Mouse (Mus musculus): ENCODE measurements around the gene Cutc.
A peak's percentile ranks its signal among the peaks of the same experiment; 100 is the strongest.

Cutc gene

DNA sequence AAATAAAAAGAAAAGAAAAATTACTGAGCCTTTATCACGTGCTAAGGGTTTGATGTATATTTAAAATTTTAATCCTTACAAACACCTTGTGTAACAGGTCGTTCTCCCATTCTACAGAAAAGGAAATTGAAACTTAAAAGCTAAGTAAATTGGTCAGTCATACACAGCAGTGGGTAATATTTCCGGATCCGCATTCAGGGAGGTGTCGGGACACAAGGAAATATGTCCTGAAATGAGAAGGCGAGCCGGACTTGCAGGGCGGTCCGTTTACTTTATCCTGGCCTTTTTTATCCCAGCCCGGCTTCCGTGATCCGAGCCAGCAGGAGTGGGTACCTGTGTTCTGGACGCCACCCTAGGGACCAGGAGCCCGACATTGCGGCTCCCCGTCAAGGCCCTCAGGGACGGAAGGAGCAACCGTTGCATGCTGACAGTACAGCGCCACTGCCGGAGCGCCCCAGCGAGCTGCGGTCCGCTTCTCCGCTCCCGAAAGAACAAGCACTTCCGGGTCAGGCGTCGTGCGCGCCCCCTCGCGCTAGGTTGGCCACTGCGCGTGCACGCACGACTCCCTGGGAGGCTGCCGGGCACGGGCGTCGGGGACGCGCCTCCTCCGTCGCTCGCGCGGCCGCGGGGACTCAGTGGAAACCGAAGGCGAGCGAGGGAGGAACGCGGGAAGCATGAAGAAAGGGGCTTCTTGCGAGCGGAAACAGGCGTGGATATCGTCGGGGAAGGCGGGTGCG lies at the start of gene Cutc, which contains the start of gene Cox15:
TSS of gene Cutc (plus strand) at position 508 of the 737 bp plus-strand sequence.
TSS of gene Cox15 (minus strand) at position 512 of the 737 bp plus-strand sequence.
- DNase-seq = peak; percentile 97

DNA sequence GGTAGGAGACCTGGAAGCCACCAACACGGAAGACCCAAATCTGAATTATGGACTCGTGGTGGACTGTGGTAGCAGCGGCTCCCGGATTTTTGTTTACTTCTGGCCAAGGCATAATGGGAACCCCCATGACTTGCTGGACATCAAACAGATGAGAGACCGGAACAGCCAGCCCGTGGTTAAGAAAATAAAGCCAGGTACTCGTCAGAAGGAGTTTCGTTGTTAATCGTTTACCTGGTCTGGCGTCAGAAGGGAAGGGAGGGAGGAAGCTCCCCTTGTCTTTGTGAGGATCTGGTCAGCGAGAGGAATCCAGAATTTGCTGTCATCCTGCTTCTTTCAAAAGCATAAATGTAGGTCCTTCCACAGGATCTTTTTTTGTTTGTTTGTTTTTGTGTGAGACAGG lies 48.6 kb upstream of the Cutc start:
- no peak for DNase-seq

DNA sequence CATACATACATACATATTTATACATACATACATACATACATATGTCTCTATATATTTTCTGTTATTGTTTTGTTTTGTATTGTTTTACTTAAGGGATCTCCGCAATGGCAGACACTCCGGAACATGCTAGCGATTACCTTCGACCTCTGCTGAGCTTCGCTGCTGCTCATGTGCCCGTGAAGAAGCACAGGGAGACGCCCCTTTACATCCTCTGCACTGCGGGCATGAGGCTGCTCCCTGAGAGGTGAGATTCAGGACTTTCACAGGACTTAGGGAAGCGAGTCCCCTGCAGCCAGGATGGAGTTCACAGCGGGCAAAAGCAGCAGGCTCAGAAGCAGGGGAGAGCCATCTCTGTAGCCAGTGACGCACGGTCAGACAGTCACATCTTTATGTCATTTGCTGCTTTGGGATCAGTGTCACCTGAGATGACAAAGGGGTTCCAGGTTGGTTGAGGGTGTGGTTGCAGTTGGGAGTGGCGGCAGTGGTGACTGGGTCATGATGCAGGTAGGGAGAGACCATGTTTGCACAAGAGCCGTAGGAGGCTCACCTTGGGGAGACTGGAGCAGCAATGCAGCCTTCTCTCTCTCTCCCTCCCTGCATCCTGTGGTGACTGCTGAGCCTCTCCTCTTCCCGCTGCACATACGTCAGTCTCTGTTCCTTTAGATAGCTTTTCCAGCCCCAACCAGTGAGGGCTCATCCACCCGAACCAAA lies 47.9 kb upstream of the Cutc start:
- no peak for DNase-seq

DNA sequence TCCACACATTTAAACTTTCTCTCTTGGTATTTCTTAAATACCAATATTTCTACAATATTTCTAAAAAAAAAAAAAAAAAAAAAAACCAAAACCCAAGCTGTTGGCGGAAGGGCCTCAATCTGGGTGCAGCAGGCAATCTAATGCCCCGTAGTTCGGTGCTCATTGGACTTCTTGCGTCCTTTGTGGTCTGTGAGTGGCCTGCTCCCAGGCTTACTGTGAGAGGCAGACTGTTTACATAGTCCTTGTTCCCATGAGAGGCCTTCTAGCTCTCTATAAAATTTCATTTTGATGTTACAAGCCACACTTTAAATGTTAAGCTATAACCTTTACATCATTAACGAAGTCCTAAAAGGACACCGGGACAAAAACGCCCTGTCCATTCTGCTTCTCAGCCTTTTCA lies 44.6 kb upstream of the Cutc start:
- DNase-seq = no peak

DNA sequence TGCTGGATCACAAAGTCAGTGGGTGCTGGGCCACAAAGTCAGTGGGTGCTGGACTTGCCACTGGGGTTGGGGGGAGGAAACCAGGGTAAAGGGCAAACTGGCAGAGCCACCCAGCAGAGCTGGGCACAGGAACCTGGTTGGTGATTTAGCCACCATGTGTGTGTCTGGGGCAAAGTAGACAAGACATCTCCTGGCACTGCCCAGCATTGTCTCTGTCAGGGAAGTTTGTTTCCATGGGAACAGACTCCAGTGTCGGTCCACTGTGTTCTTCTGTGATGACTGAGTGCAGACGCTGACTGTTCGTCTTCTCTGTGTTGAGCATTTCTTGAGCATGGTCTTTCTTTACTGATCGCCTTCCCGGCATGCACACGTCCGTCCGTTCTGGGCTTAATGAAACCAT lies 43.5 kb upstream of the Cutc start:
- no peak for DNase-seq

DNA sequence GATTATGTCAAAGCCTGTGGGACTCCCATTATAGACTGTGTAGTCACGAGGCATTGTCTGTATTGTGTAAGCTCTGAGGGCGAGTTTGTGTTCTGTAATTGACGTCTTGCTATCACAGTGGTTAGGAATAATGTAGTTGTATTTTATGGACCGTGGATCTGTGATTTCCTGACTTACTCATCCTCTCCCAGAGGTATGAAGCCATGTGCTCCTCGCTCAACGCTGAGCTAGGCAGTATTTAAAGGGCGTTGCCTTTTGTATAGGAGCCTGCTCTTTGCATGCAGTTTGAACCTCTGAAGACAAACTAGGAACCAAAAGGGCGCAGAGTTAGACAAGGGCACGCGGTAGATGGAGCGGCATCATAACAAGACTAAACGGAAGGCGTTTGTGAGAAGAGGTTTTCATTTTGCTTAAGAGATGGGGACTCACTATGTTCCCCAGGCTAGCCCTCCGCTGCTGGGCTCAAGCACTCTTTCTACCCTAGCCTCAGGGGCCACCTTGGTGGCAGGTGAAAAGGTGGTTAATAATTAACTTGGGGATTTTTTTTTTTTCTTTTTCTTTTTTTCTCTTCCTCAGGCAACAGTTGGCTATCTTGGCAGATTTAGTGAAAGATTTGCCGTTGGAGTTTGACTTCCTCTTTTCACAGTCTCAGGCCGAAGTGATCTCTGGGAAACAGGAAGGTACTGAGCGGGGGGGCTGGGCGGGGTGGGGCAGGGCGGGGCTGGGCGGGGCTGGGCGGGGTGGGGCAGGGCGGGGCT lies 41.5 kb upstream of the Cutc start:
- no peak for DNase-seq

DNA sequence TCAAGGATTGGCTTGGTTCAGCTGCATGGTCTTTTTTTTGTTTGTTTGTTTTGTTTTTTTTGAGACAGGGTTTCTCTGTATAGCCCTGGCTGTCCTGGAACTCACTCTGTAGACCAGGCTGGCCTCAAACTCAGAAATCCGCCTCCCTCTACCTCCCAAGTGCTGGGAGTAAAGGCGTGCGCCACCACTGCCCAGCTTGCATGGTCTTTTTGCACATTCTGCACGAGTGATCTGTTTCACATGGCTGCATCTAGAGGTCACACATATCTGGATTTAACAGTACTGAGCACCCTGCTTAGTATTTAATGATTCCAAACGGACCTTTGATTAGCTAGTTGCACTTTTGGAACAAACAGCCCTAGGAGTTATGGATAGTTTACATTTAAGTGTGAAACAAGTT lies 40.8 kb upstream of the Cutc start:
- no peak for DNase-seq

DNA sequence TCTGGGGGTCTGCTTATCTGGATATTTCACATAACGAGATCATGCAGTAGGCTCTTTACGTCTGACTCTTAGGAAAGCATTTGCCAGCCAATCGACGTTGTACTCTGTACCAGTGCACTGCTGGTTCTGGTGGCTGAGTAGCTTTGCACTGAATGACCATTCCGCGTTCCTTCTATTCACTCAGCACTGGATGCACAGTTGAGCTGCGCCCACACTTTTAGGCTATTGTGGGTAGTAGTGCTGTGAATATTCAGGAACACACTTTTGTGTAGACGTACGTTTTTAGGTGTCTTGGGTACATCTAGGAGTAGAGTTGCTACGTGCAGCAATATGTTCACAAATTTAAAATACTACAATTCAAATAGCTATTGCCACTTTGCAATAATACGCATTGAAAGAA lies 32.7 kb upstream of the Cutc start:
- DNase-seq = no peak

DNA sequence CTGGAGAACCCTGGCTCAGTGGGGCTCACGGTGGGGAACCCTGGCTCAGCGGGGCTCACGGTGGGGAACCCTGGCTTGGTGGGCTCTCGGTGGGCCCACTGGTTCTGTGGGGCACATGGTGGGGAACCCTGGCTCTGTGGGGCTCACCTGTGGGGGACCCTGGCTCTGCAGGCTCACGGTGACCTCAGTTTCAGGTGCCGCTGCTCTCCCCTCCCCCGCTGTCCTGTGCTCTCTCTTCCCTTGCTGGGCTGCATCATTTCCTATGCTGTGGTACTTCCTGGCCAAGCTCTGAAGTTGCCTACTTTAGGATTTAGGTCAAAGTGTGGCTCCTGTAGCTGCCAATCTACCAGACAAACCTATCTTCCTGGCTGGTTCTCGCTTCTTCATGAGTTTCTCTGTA lies 29.9 kb upstream of the Cutc start:
- DNase-seq = no peak

DNA sequence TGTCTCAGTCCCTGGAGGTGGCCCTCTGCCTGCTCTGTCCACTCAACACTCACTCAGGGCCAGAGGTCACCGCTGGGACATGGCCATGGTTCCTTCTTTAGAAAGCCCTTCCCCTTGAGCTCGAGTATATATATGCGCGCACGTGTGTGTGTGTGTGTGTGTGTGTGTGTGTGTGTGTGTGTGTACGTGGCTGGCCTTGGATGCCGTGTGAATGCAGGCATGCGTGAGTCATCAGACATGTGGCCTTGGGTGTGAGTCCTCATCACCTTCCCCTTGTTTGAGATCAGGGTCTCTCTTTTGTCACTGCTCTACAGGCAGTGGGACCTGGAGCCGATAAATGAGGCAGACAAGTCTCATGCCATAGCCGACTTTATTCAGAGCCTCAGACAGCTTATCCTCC lies 29.3 kb upstream of the Cutc start:
- no peak for DNase-seq

DNA sequence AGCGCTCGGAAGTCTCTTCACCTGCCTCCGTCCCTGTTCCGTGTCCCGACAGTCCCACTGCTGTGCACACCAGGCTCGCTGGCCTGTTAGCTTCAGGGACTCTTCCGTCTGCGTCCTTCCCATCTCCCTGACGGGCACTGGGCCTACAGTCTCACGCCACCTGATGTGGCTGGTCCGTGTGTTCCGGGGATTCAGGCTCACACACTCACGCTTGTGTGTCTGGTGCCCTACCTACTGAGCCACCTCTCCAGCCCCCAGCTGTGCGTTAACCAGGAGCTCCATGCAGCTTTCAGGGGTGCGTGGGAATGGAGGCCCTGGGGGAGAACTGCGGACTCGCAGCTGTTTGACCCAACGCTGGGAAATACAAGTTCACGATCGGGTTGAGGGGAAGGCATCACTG lies 28.6 kb upstream of the Cutc start:
- no peak for DNase-seq

DNA sequence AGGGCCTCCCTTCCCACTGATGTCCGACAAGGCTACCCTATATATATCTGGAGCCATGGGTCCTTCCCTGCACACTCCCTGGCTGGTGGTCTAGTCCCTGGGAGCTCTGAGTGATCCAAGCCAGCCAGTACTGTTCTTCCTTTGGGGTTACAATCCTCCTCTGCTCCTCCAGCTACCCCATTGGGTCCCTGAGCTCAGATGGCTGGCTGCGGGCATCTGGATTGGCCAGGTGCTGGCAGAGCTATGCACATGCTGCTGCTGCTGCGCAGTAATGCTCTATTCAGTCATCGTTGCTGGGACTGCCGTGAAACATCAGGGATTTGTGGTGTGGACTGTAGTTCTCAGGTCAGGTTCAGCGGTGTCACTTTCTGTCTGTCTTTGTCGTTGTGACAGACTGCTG lies 28.0 kb upstream of the Cutc start:
- DNase-seq = no peak

DNA sequence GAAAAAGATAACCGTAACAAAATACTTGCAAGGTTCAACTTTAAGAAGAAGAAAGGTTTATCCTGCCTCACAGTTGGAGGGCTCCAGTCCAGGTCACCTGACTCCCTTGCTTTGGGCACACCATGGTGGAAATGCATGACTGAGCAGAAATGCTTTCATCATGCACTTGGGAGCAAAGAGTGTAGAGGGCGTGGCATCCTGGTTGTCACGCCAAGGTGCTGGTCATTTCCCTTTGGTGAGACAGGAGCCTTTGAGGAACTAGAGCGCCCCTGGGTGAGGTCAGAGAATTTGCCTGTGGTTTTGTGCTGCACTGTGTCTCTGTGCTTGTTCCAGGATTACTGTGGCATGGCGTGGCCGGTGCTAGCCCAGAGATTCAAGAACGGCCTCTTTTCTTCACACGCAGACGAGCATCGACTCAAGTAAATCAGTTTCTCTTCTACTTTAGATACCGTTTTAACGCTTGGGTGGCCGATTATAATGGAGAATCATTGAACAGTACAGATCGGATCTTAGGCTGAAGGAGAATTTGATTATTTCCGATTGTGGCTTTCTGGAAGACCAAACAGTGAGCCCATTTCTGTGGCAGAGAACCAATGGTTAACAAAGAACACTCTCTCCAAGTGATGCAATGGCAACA lies 26.2 kb upstream of the Cutc start:
- DNase-seq = no peak

DNA sequence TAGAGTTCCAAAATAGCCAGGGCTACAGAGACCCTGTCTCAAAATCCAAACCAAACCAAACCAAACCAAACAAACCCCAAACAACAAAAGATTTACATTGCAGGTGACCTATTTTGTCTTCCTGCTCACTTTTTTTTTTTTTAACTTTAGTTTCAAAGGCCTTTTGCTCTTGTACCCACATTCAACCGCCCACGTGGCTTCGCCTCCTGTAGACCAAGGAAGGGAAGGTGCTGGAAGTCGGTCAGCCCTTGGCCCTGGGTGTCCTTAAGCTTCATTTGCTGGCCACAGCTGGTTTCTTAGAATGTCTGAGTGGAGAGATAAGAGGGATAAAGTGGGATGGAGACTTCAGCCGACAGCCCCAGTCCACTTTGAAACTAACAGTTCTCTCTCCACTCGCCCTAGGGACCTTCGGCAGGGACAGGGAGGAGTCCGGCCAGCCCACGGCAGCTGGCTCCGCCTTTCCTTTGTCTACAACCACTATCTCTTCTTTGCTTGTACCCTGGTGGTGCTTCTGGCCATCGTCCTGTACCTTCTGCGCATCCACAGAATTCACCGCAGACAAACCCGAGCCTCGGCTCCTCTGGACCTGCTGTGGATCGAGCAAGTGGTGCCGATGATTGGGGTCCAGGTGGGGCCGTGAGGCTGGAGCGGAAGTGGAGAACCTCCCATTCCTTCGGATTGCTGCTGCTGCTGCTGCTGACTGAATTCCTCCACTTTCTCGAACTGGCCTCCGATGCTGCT lies 23.3 kb upstream of the Cutc start:
- DNase-seq = no peak

DNA sequence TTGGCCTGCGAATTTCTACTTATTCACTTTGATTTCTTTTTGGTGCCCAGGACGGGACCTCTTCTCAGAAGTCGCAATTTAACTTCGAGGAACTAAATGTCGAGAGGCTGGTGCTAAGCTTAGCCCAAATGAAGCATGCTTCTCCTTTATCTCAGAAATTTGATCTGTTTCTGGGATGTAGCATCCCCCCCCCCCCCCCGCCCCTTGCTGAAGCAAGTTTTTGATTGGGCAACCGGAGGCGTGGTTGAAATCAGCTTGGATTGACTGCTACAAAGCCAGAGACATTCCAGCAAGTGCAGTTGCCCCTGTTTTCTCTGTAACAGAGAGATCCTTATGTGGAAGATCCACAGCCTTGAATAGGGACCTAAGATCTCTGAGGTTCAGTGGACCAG lies 22.8 kb upstream of the Cutc start:
- DNase-seq = no peak

DNA sequence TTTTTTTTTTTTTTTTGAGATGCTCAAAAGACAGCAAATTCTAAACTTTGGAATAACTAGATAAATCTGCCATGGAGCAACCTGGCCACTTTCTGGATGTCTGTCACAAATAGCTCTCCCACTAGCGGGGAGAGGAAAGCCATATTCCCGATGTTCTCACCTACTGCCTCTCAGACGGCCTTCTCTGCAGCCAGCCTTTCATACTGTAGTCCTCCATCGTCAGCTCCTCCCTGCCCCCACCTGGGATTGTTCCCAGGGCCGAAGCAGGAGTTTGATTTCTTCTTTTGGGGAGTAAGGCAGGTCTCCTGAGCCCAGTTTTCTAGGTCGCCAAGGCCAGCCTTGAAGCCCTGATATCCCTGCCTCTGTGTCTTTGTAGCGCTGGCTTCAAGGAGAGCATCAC lies 21.6 kb upstream of the Cutc start:
- no peak for DNase-seq

DNA sequence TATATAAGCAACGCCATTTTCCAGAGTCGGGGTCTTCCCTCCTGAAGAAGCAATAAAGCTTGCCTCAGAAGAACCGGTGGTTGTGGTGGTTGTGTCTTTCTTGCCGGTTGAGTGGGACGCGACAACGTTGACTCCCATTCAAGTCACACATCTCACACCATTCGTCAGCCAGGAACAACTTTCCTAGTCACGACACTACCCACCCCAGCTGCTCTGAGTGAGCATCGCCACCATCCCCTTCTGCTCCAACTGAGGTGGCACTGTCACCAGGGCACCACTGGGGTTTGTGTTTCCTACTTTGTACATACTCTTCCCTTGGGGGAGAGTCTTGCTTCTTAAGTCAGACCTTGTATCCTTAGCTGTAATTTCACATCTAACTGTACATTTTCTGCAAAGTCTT lies 14.4 kb upstream of the Cutc start:
- DNase-seq = no peak

DNA sequence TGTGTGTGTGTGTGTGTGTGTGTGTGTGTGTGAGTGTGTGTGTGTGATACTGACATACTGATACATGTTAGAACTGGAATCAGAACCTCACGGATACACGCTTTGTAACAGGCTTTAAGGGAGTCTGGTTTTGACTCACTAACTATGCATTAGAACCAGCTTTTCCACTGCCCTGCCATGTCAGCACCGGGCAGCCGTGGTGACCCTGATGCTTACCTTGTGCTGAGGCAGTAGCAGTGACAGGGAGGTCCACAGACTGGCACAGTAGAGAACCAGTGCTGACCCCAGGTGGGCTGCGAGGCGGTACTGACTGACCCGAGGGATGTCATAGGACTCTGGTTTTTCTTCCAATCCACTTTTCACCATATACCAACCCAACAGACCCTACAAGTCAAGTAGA lies 9.4 kb upstream of the Cutc start:
- no peak for DNase-seq

DNA sequence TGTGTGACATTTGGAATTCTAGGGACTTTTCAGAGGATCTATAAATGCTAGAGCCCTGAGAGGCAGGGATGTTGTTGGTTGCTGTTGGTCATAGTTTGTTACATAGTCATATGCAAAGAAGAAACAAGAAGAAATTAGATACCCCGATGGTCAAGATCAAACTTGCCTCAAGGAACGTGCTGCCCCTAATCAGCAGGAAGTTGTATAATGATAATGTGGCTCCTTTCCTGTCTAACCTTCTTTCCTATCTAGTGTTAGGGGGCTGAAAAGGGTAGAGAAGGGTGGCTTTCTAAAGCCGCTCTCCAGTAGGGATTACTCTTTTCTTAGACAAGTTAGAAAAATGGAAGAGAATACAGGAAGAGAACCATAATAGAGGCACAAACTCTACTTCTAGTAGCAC lies 7.1 kb upstream of the Cutc start:
- no peak for DNase-seq

DNA sequence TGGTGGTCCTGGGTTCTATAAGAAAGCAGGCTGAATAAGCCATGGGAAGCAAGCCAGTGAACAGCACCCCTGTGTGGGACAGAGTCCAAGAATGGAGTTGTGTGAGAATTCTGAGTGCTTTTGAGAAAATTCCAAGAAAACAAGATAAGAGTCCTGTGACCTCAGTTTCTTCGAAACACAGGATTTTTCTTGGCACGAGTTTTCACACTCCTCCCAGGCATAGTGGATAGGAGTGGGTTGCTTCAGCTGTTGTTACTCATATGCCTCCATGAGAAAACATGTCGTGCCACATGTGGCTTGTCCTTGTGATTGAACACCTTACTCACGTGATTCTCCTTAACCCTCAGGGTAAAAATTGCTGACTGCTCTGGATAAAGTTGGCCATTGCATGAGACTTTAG lies 4.9 kb upstream of the Cutc start:
- DNase-seq = no peak

DNA sequence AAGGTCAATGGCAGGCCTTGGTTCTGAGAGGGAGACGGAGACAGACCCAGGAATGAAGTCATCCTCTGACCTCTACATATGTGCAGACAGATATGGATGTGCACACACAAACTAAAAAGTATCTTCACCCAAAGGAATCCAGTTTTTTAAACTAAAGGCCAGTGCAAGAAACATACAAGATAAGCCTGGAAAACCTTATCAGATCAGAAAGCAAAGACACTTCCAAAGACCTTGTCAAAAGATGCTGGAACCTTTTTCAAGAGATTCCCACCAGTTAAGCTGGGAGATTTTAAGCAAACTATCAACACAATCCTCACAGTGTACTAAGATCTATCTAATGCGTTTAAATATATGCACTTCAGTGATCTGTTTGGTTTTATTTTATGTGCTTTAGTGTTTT lies 2.8 kb upstream of the Cutc start:
- DNase-seq = no peak

DNA sequence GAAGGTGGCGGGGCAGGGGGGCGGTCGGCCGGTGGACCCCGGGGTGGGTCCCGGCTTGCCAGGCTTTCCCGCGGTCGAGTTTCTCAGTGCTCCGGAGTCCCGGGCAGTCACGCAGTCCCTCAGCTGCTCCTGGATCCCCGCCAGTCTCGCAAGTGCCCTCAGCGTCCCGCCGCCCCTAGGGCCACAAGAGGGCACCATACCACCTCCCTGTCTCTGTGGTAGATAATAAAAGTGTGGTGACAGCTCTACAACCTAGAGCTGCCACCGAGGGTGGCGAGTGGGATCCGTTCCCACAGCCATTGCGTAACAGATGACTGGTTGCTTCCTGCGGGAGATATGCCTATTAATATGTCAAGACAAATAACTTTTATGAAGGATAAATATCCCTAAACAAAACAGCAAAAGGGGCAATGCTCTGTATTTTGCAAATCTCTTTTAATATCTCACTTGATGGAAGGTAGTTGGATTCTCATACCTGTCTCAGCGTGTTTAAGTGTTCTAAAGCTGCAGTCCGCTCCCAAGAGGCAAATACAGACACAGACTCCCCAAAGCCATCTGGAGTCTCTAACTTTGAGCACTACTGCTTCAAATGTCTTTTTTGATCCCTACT lies 535 bp downstream of the Cutc start:
- peak; percentile 85 for DNase-seq
